Mouse (Mus musculus): Measurements from ENCODE around the gene Adgrv1. TPM values are rescaled to one million over a fixed set of nuclear protein-coding genes. Genes with fewer than 3 reads are reported as not detected.
"Not testable (repeated sequence)": the region's sequence is repeated elsewhere in the genome, so short reads cannot be mapped to it uniquely, and the experiment has no call there.

Gene Adgrv1
- polyA plus RNA-seq, 1 experiment from 2014 or later: 1.4 TPM

GRCm38 (mm10) chr13:81658053-81658752 is 25.2 kb upstream of the Adgrv1 start:
- no peaks in the 10 kb centered on the region for H3K9me3 ChIP-seq (ENCODE audit: control insufficient read depth, low read length)
- no peaks in the 10 kb centered on the region for H3K27me3 ChIP-seq (ENCODE audit: control insufficient read depth, insufficient read depth, low read length)
- H3K36me3 ChIP-seq (ENCODE audit: control insufficient read depth, insufficient read depth, low read length): no peaks in the 10 kb centered on the region
- peak overlapping the region; percentile 84 for H3K9ac ChIP-seq (ENCODE audit: low read length)
- 2% methylated on average over 21 of the region's 21 CpGs for WGBS
- peak overlapping the region; percentile 93 for H3K27ac ChIP-seq (replicated peaks)
- peak overlapping the region; percentile 58 for H3K4me2 ChIP-seq (replicated peaks; ENCODE audit: low read depth)
- TF ChIP-seq EP300 (optimal IDR thresholded peaks at IDR 0.05) (no peak), CTCF (IDR thresholded peaks at IDR 0.05; ENCODE audit: low read depth) (no peak)
- DNase-seq (ENCODE audit: low spot score): no peak
- H3K4me3 ChIP-seq (ENCODE audit: low read depth, low read length): peak overlapping the region; percentile 91
- no peaks in the 10 kb centered on the region for H3K4me1 ChIP-seq (replicated peaks; ENCODE audit: control insufficient read depth, insufficient read depth)
- ATAC-seq (ENCODE audit: low FRiP score, low TSS enrichment): 0 out of 2 replicates have a peak, but pooled peaks have one; percentile 1

GRCm38 (mm10) chr13:81657351-81658052 is 24.5 kb upstream of the Adgrv1 start, which contains the start of gene Lysmd3:
Gene Lysmd3 (plus strand): TSS chr13:81657663.
- WGBS: under 1% methylated on average over 62 of the region's 73 CpGs
- TF ChIP-seq EP300 (optimal IDR thresholded peaks at IDR 0.05): no peak
- no peak; the same call in 1 of the 2 replicates for TF ChIP-seq CTCF (IDR thresholded peaks at IDR 0.05; ENCODE audit: low read depth)
- peak; percentile 100 for ATAC-seq (ENCODE audit: low FRiP score, low TSS enrichment)
- Histone ChIP-seq H3K4me3 (ENCODE audit: low read depth, low read length) (peak within 1 kb of the TSS; percentile 91), H3K4me1 (replicated peaks; ENCODE audit: control insufficient read depth, insufficient read depth) (no peaks in the 10 kb centered on the region), H3K36me3 (ENCODE audit: control insufficient read depth, insufficient read depth, low read length) (no peaks in the 10 kb centered on the region), H3K9ac (ENCODE audit: low read length) (peak within 1 kb of the TSS; percentile 84), H3K9me3 (ENCODE audit: control insufficient read depth, low read length) (no peaks in the 10 kb centered on the region), H3K27me3 (ENCODE audit: control insufficient read depth, insufficient read depth, low read length) (no peaks in the 10 kb centered on the region), H3K27ac (replicated peaks) (peak within 1 kb of the TSS; percentile 93), H3K4me2 (replicated peaks; ENCODE audit: low read depth) (peak within 1 kb of the TSS; percentile 58)
- DNase-seq (ENCODE audit: low spot score): peak; percentile 96

GRCm38 (mm10) chr13:81657008-81657350 is 24.0 kb upstream of the Adgrv1 start:
- no peak for TF ChIP-seq EP300 (optimal IDR thresholded peaks at IDR 0.05)
- no peaks in the 10 kb centered on the region for H3K27me3 ChIP-seq (ENCODE audit: control insufficient read depth, insufficient read depth, low read length)
- no peak for ATAC-seq (ENCODE audit: low FRiP score, low TSS enrichment)

GRCm38 (mm10) chr13:81656091-81656850 is 23.3 kb upstream of the Adgrv1 start:
- Histone ChIP-seq H3K4me3 (ENCODE audit: low read depth, low read length) (no peak overlapping the region), H3K9ac (ENCODE audit: low read length) (no peak overlapping the region), H3K9me3 (ENCODE audit: control insufficient read depth, low read length) (no peaks in the 10 kb centered on the region), H3K27ac (replicated peaks) (no peak overlapping the region), H3K4me2 (replicated peaks; ENCODE audit: low read depth) (no peak overlapping the region; the same call in 1 of the 2 replicates), H3K36me3 (ENCODE audit: control insufficient read depth, insufficient read depth, low read length) (no peaks in the 10 kb centered on the region), H3K27me3 (ENCODE audit: control insufficient read depth, insufficient read depth, low read length) (no peaks in the 10 kb centered on the region), H3K4me1 (replicated peaks; ENCODE audit: control insufficient read depth, insufficient read depth) (no peaks in the 10 kb centered on the region)
- 22% methylated on average over 14 of the region's 14 CpGs for WGBS
- no peak for TF ChIP-seq EP300 (optimal IDR thresholded peaks at IDR 0.05)
- no peak for TF ChIP-seq CTCF (IDR thresholded peaks at IDR 0.05; ENCODE audit: low read depth)
- ATAC-seq (ENCODE audit: low FRiP score, low TSS enrichment) (no peak), DNase-seq (ENCODE audit: low spot score) (peak; percentile 26)

More at GRCm38 (mm10) chr13:81657008-81657350, 24.0 kb upstream of the Adgrv1 start:
- Histone ChIP-seq H3K9me3 (ENCODE audit: control insufficient read depth, low read length) (no peaks in the 10 kb centered on the region), H3K9ac (ENCODE audit: low read length) (peak overlapping the region; percentile 63), H3K4me3 (ENCODE audit: low read depth, low read length) (peak overlapping the region; percentile 91), H3K27ac (replicated peaks) (peak overlapping the region; percentile 93), H3K36me3 (ENCODE audit: control insufficient read depth, insufficient read depth, low read length) (no peaks in the 10 kb centered on the region), H3K4me1 (replicated peaks; ENCODE audit: control insufficient read depth, insufficient read depth) (no peaks in the 10 kb centered on the region), H3K4me2 (replicated peaks; ENCODE audit: low read depth) (no peak overlapping the region; the same call in none of the 2 replicates)
- WGBS: 13% methylated on average over 5 of the region's 5 CpGs
- DNase-seq (ENCODE audit: low spot score): no peak

GRCm38 (mm10) chr13:81650382-81650781 is 17.4 kb upstream of the Adgrv1 start:
- H3K9ac ChIP-seq (ENCODE audit: low read length); H3K4me2 ChIP-seq (replicated peaks; ENCODE audit: low read depth); H3K9me3 ChIP-seq (ENCODE audit: control insufficient read depth, low read length); H3K4me1 ChIP-seq (replicated peaks; ENCODE audit: control insufficient read depth, insufficient read depth); ATAC-seq (ENCODE audit: low FRiP score, low TSS enrichment); H3K27ac ChIP-seq (replicated peaks); H3K27me3 ChIP-seq (ENCODE audit: control insufficient read depth, insufficient read depth, low read length); H3K4me3 ChIP-seq (ENCODE audit: low read depth, low read length); DNase-seq (ENCODE audit: low spot score); H3K36me3 ChIP-seq (ENCODE audit: control insufficient read depth, insufficient read depth, low read length): not testable (repeated sequence)
- 80% methylated on average over 5 of the region's 6 CpGs for WGBS

Measured in stomach, postnatal 0 days (tissue).